Mouse (Mus musculus) limb, embryonic 13.5 days (tissue): ENCODE measurements at regions not wholly inside any gene's neighbourhood (a gene's known extent, or its start where the extent isn't known, plus 50 kb on each side); places are given as distances from the start of the nearest gene placed in this dataset.
"Not testable (repeated sequence)": the region's sequence is repeated elsewhere in the genome, so short reads cannot be mapped to it uniquely, and the experiment has no call there.

Experiments used
- ATAC-seq: fragments of 200-750 bp; cut with Nextera tagmentation; 2 replicates; pipeline ENCODE4 v1.8.0; 2017; ENCODE audit warnings: low read depth, moderate number of reproducible peaks, moderate TSS enrichment; ENCODE audit not compliant: low FRiP score
- H3K27ac ChIP-seq: fragments of 300-500 bp; sonication (generic); 2 replicates; pipeline ENCODE4 v1.5.1; 2015; ENCODE audit warnings: inconsistent platforms, mild to moderate bottlenecking, moderate library complexity
- H3K27me3 ChIP-seq: fragments of 300-500 bp; sonication (generic); 2 replicates; pipeline ENCODE4 v1.6.1; 2015; ENCODE audit warnings: mild to moderate bottlenecking, inconsistent platforms
- H3K36me3 ChIP-seq: fragments of 300-500 bp; sonication (generic); 2 replicates; pipeline ENCODE4 v1.6.1; 2015; ENCODE audit warnings: inconsistent platforms, mild to moderate bottlenecking, moderate library complexity
- H3K4me1 ChIP-seq: fragments of 300-500 bp; sonication (generic); 2 replicates; pipeline ENCODE4 v1.6.1; 2015; ENCODE audit warnings: inconsistent platforms
- H3K4me2 ChIP-seq: fragments of 300-500 bp; sonication (generic); replicated peaks from 2 replicates; pipeline ENCODE4 v1.6.1; 2015; ENCODE audit warnings: inconsistent platforms, mild to moderate bottlenecking, moderate library complexity
- H3K4me3 ChIP-seq: fragments of 300-500 bp; sonication (generic); 2 replicates; pipeline ENCODE4 v1.5.1; 2015; ENCODE audit warnings: moderate library complexity, mild to moderate bottlenecking, inconsistent platforms
- H3K9ac ChIP-seq: fragments of 300-500 bp; sonication (generic); 2 replicates; pipeline ENCODE4 v1.6.1; 2015; ENCODE audit warnings: mild to moderate bottlenecking, inconsistent platforms
- H3K9me3 ChIP-seq: fragments of 300-500 bp; sonication (generic); 2 replicates; pipeline ENCODE4 v1.6.1; 2016; ENCODE audit warnings: inconsistent platforms
- WGBS: fragments of 180-500 bp; shearing (Covaris S2); methylation state at CpG from one replicate; pipeline ENCODE4 v1.1.7; 2015; 5-methylcytosine and 5-hydroxymethylcytosine counted together

GRCm38 (mm10) chr2:51752941-51753564, 125.7 kb downstream of the Tas2r134 start:
- H3K4me1 ChIP-seq, result peaks cover 7% of the 10 kb centered on the region
- ATAC-seq, result no peak
- H3K9ac ChIP-seq, result no peak overlapping the region
- H3K4me3 ChIP-seq, result no peak overlapping the region
- 50% methylated on average over 12 of the region's 12 CpGs for WGBS
- H3K4me2 ChIP-seq, result no peak overlapping the region
- no peaks in the 10 kb centered on the region for H3K36me3 ChIP-seq
- H3K27me3 ChIP-seq, result no peaks in the 10 kb centered on the region
- no peak overlapping the region for H3K27ac ChIP-seq
- no peaks in the 10 kb centered on the region for H3K9me3 ChIP-seq

GRCm38 (mm10) chr2:51753565-51754031, 126.3 kb downstream of the Tas2r134 start:
- no peak for ATAC-seq
- WGBS, result 53% methylated on average over 7 of the region's 7 CpGs
- no peaks in the 10 kb centered on the region for H3K9me3 ChIP-seq
- peaks cover 8% of the 10 kb centered on the region for H3K4me1 ChIP-seq
- H3K36me3 ChIP-seq, result no peaks in the 10 kb centered on the region
- H3K4me2 ChIP-seq, result no peak overlapping the region
- no peak overlapping the region for H3K27ac ChIP-seq
- no peaks in the 10 kb centered on the region for H3K27me3 ChIP-seq
- H3K4me3 ChIP-seq, result no peak overlapping the region
- H3K9ac ChIP-seq, result no peak overlapping the region

- Histone ChIP-seq H3K9me3 (no peaks in the 10 kb centered on the region), H3K9ac (no peak overlapping the region), H3K4me3 (no peak overlapping the region), H3K4me1 (peaks cover 8% of the 10 kb centered on the region), H3K4me2 (no peak overlapping the region), H3K27me3 (no peaks in the 10 kb centered on the region), H3K27ac (no peak overlapping the region), H3K36me3 (no peaks in the 10 kb centered on the region)
- WGBS, result 70% methylated on average over 1 of the region's 1 CpGs
- no peak for ATAC-seq
These were observed 130.1 kb downstream of the Tas2r134 start for GRCm38 (mm10) chr2:51757361-51757760.

DNA sequence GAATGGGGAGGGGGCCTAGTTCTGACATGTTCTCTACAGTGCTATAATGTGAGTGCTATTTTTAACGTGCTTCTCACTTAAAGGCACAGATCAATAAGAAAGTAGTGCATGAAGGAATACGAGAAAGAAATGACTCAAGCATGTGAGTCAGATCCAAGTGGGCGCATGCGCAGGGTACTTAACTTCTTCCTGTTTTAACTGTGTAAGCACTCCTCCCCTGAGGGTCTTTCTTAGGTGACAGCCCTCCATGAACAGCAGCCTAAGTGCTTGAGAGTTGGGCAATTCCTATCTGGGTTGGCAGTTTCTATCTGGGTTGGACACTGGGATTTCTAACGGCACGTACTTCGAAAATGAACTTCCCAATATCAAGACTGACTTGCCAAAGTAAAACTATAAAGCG, 130.8 kb downstream of the Tas2r134 start:
- H3K27ac ChIP-seq, result no peak overlapping the region
- no peaks in the 10 kb centered on the region for H3K36me3 ChIP-seq
- H3K27me3 ChIP-seq, result no peaks in the 10 kb centered on the region
- peaks cover 8% of the 10 kb centered on the region for H3K4me1 ChIP-seq
- no peak overlapping the region for H3K4me2 ChIP-seq
- H3K9ac ChIP-seq, result no peak overlapping the region
- WGBS, result 79% methylated on average over 8 of the region's 8 CpGs
- H3K9me3 ChIP-seq, result no peaks in the 10 kb centered on the region
- ATAC-seq, result no peak
- no peak overlapping the region for H3K4me3 ChIP-seq

- Histone ChIP-seq H3K9ac (no peak overlapping the region), H3K36me3 (no peaks in the 10 kb centered on the region), H3K27me3 (no peaks in the 10 kb centered on the region), H3K27ac (no peak overlapping the region), H3K4me3 (no peak overlapping the region), H3K9me3 (no peaks in the 10 kb centered on the region), H3K4me1 (peaks cover 22% of the 10 kb centered on the region), H3K4me2 (no peak overlapping the region)
- no peak for ATAC-seq
- 90% methylated on average over 4 of the region's 4 CpGs for WGBS
These were observed 135.6 kb downstream of the Tas2r134 start for GRCm38 (mm10) chr2:51762866-51763265.

- 28% methylated on average over 4 of the region's 4 CpGs for WGBS
- no peaks in the 10 kb centered on the region for H3K9me3 ChIP-seq
- peak overlapping the region; percentile 52 for H3K27ac ChIP-seq
- no peak for ATAC-seq
- no peak overlapping the region for H3K4me2 ChIP-seq
- H3K4me3 ChIP-seq, result no peak overlapping the region
- H3K36me3 ChIP-seq, result no peaks in the 10 kb centered on the region
- peaks cover 33% of the 10 kb centered on the region for H3K4me1 ChIP-seq
- H3K27me3 ChIP-seq, result no peaks in the 10 kb centered on the region
- H3K9ac ChIP-seq, result no peak overlapping the region
These were observed 140.3 kb downstream of the Tas2r134 start for GRCm38 (mm10) chr2:51767507-51768135.

DNA sequence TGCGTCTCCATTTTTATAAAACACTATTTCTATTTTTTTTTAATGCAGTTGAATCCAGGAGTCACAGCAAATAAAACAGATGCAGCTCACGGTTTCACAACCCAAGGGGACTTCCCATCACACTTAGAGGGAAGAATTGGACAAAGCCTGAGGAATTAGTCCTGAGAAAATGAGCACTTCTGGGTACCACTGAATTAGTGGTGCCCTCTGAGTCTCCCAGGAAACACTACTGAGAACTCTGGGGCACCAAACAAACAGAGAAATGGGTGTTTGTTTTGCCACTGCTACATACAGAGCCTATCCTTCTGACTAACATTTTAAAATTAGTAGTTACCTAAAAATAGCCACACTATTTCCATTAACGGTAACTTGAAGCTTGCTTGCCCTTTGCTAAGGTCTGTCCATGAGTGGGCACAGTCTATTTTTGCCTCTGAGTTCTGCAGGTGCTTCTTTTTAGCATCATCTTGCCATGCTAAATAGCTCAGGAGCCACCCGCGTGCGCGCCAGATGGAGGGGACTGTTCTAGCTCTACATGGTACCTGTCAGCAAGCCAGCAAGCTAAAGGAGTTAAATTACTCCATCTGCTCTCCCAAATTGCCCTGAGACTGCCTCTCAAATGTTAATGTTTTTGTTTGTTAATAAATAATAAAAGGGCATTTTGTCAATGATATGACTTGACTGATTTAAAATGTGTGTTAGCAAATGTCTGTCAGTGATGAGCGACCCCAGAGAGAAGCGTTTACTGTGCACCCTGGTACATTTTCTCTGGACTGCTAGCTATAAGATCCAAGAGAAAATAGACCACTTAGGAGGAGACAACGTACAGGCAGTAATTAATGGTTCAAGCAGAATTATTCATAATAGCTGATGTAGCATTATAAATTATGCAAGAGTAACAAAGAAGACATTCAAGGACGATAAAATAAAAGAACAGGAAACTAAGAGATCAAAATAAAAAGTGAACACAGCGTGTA, 141.3 kb downstream of the Tas2r134 start:
- no peak for ATAC-seq
- Histone ChIP-seq H3K27me3 (no peaks in the 10 kb centered on the region), H3K4me3 (no peak overlapping the region), H3K9me3 (no peaks in the 10 kb centered on the region), H3K9ac (no peak overlapping the region), H3K4me1 (peaks cover 33% of the 10 kb centered on the region), H3K27ac (peak overlapping the region; percentile 52; the same call in 1 of the 2 replicates), H3K36me3 (no peaks in the 10 kb centered on the region), H3K4me2 (no peak overlapping the region)
- WGBS, result 37% methylated on average over 12 of the region's 12 CpGs

DNA sequence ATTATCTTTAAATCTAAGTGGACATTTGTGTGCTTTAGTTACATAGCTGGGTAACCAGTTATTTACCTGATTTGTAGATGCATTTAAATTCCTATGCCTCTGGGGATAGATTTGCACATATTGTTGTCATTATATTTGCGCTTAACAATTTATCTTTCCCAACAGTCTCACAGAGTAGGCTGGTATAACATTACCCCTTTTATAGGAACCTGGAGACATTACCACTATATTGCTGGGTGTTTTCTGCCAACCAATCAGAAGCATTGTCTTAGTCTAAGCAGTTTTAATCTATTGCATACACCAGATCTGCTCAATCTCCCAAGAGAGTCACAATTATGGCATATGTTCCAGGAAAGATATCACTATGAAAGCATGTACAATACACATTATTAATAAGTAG, 149.8 kb downstream of the Rbm43 start:
- no peaks in the 10 kb centered on the region for H3K4me1 ChIP-seq
- ATAC-seq, result peak; percentile 86
- no peak overlapping the region for H3K4me2 ChIP-seq
- no peaks in the 10 kb centered on the region for H3K36me3 ChIP-seq
- WGBS, result 35% methylated on average over 1 of the region's 1 CpGs
- no peak overlapping the region for H3K4me3 ChIP-seq
- no peak overlapping the region for H3K27ac ChIP-seq
- H3K9ac ChIP-seq, result no peak overlapping the region
- H3K9me3 ChIP-seq, result no peaks in the 10 kb centered on the region
- no peaks in the 10 kb centered on the region for H3K27me3 ChIP-seq

GRCm38 (mm10) chr2:51788896-51789295, 146.1 kb downstream of the Rbm43 start:
- no peak overlapping the region for H3K4me2 ChIP-seq
- H3K4me3 ChIP-seq, result no peak overlapping the region
- H3K36me3 ChIP-seq, result no peaks in the 10 kb centered on the region
- no peaks in the 10 kb centered on the region for H3K27me3 ChIP-seq
- no peak overlapping the region for H3K9ac ChIP-seq
- WGBS, result 64% methylated on average over 3 of the region's 3 CpGs
- no peaks in the 10 kb centered on the region for H3K9me3 ChIP-seq
- H3K4me1 ChIP-seq, result no peaks in the 10 kb centered on the region
- no peak for ATAC-seq
- no peak overlapping the region for H3K27ac ChIP-seq

GRCm38 (mm10) chr2:51793291-51793690, 141.7 kb downstream of the Rbm43 start:
- not testable (repeated sequence) for H3K9me3 ChIP-seq, ATAC-seq, H3K4me3 ChIP-seq, H3K27me3 ChIP-seq, H3K4me1 ChIP-seq, H3K36me3 ChIP-seq, H3K4me2 ChIP-seq, H3K9ac ChIP-seq, H3K27ac ChIP-seq
- WGBS, result 96% methylated on average over 2 of the region's 2 CpGs

DNA sequence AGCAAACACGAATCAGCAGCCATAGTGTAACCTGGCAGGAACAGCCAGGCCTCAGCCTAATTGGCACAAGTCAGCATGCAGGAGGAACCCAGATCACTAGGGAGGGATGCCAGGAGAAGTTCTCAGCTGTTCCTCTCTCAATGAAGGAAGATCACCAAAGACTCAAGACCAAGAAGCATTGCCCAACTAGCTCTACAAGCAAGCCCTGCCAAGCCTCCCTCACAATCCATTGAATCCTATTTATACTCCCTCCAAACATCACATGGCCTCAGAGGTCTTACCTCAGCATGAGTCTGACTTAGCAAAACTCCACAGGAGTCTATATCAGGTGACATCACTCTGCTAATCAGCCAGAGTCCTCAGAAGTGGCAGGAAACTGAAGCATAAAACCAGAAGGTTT, 135.1 kb downstream of the Rbm43 start:
- H3K4me1 ChIP-seq, result no peaks in the 10 kb centered on the region
- ATAC-seq, result no peak
- no peaks in the 10 kb centered on the region for H3K36me3 ChIP-seq
- H3K27ac ChIP-seq, result no peak overlapping the region
- WGBS, result 72% methylated on average over 1 of the region's 1 CpGs
- no peak overlapping the region for H3K4me3 ChIP-seq
- no peaks in the 10 kb centered on the region for H3K9me3 ChIP-seq
- H3K27me3 ChIP-seq, result no peaks in the 10 kb centered on the region
- no peak overlapping the region for H3K4me2 ChIP-seq
- H3K9ac ChIP-seq, result no peak overlapping the region

GRCm38 (mm10) chr2:51822976-51823375, 112.0 kb downstream of the Rbm43 start:
- Histone ChIP-seq H3K36me3 (no peaks in the 10 kb centered on the region), H3K4me3 (no peak overlapping the region), H3K4me2 (no peak overlapping the region), H3K9ac (no peak overlapping the region), H3K4me1 (0 out of 2 replicates have a peak, but pooled peaks cover 4% of the 10 kb centered on the region), H3K9me3 (0 out of 2 replicates have a peak, but pooled peaks cover 3% of the 10 kb centered on the region), H3K27ac (no peak overlapping the region), H3K27me3 (no peaks in the 10 kb centered on the region)
- no peak for ATAC-seq
- WGBS, result 59% methylated on average over 2 of the region's 2 CpGs
